Mouse (Mus musculus): ENCODE results near the gene Prpf4. TPM values are rescaled to one million over a fixed set of nuclear protein-coding genes. Genes with fewer than 3 reads are reported as not detected.

Gene Prpf4
- total RNA-seq, 1 experiment from 2014 or later = 10.7 TPM

Other genes with a start within 250 kb of the Prpf4 start
- not detected in 3 replicates for gene Zfp37, start 177.8 kb upstream of the Prpf4 start, total RNA-seq (2017)
- gene Slc31a2, start 146.2 kb upstream of the Prpf4 start, total RNA-seq (2017) = 20.9 to 21.7 TPM (median 21.4 TPM) in 3 replicates
- 94.1 to 128 TPM (median 123 TPM) in 3 replicates for gene Fkbp15, start 48.2 kb upstream of the Prpf4 start, total RNA-seq (2017)
- 10.2 to 14.9 TPM (median 13.8 TPM) in 3 replicates for gene Slc31a1, start 48.1 kb upstream of the Prpf4 start, total RNA-seq (2017)
- 40.8 to 57.0 TPM (median 49.4 TPM) in 3 replicates for gene Cdc26, start 155 bp upstream of the Prpf4 start, total RNA-seq (2017)
- gene Rnf183, start 26.5 kb downstream of the Prpf4 start, total RNA-seq (2017) = not detected in 3 replicates
- gene Wdr31, start 62.1 kb downstream of the Prpf4 start, total RNA-seq (2017) = not detected in 3 replicates
- gene Bspry, start 71.3 kb downstream of the Prpf4 start, total RNA-seq (2017) = 3.1 to 11.8 TPM (median 8.4 TPM) in 3 replicates
- gene Hdhd3, start 94.7 kb downstream of the Prpf4 start, total RNA-seq (2017) = 0.57 to 2.3 TPM (median 0.97 TPM) in 3 replicates
- gene Alad, start 111.1 kb downstream of the Prpf4 start, total RNA-seq (2017) = 5.4 to 10.0 TPM (median 5.6 TPM) in 3 replicates
- 17.8 to 18.8 TPM (median 18.0 TPM) in 3 replicates for gene Pole3, start 116.3 kb downstream of the Prpf4 start, total RNA-seq (2017)
- gene 4933430I17Rik, start 116.6 kb downstream of the Prpf4 start, total RNA-seq (2017) = 0.19 TPM in 1 of 3 replicates, not detected in the others
- 74.1 to 183 TPM (median 86.7 TPM) in 3 replicates for gene Rgs3, start 151.1 kb downstream of the Prpf4 start, total RNA-seq (2017)